Mouse (Mus musculus) CD4-positive helper T cell, adult 2 months (primary cell): ENCODE results near the gene Plekhg3.

Source experiments
- DNase-seq: peaks from one replicate; pipeline ENCODE4 v3.0.0-alpha.2; 2012; ENCODE audit warnings: low read depth, missing footprints, low spot score

The Plekhg3 gene

DNA sequence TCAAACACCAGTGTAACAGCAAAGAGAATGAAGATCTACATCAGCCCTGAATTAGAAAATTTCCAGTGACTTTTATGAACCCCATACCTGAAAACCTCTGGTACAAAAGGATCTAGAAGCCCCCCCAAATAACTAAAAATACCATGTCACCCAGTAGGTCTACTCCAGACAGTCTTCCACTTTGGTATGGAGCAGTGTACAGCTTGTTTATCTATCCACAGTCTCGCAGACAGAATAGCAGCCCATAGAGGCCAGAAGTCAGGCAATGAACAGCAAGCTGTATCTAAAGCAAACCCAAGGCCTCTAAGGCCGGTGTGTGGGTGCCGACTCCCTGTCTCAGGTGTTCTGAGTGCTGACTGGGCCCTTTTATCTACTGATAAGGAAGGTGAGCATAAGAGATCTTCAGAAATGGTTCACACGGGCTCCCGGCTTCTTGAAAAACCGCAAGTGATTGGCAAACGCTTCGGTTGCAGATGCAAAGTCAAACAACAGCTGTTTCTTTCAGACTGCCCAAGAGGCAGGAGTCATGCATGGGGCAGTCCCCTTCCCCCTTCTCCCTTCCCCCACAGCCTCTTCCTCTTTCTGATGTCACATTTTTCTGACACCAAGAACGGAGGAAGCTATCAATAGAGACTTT, 3.3 kb upstream of the Plekhg3 start:
- peak; percentile 67 for DNase-seq

DNA sequence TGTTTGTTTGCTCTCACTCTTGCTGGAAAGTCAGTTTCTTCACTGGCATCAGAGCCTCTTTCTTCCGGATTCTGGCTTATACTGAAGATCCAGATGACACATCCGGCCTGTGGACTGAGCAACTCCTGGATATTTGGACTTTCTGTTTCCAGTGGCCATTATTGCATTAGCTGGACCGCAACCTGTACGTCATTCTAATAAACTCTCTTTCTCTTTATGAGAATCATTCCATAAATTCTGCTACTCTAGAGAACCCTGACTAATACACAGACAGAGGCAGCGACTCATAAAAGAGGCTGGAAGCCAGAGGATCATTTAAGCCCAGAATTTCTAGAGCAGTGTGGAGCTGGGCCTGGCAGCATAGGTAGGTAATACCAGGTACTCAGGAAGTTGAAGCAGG, 1.9 kb upstream of the Plekhg3 start:
- no peak for DNase-seq

DNA sequence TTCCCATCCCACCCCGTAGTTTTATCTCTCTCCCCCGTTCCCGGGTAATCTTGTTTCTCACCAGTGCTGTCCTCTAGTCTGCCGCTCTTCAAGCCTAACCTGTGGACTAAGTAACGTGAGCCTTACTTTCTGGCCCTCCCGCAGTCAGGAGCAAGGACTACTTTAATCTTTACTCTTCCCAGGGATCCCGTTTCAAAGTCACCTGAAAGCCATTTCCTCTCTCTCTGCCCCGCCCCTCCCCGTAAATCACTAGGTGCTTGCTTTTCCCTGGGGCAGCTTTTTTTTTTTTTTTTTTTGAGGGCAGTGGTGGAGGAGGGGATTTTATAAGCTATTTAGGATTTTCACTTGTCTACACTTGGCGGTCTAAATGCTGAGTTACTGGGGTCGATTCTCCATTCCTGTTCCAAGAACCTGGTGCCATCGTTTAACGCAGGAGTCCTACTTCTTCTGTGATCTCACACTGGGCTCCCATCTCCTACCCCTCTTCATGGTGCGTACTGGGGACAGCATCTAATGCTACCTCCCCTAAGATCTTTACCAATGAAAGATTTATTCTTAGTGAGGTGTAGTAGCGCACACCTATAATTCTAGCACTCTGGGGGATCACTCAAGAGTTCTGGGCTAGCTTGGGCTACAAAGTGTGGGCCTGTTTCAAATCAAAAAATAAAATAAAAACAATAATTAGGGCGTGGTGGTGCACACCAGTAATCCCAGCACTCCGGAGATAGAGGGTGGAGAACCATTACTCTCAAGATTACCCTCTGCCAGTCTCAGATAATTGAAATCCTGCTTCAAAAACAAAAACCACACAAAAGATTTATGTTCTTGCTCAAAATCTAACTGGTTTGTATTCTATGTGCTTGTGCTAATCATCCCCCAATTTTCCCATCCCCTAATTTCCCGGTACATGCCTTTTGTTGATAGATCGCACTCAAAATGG, 1.6 kb downstream of the Plekhg3 start:
- no peak for DNase-seq

DNA sequence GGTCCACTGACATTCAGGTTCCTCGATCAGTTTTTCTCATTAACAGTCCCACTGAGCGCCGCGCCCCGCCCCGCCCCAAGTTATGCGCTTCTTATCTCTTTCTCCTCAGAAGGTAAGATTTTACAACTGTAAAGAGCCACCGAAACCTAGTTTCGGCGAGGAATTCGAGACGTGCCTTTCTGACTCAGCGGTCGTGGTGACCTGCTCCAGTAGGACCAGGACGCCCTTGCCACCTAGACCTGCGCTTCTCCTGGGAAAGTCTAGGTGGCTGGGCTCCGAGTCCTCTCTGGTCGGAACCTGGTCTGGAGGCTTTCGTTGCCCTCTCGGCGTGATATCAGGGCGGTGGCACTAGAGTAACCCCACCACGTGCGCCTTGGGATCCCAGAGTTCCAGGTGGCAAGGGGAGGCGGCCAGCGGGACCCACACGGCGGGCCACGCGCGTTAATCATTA, 2.3 kb downstream of the Plekhg3 start:
- peak; percentile 49 for DNase-seq

DNA sequence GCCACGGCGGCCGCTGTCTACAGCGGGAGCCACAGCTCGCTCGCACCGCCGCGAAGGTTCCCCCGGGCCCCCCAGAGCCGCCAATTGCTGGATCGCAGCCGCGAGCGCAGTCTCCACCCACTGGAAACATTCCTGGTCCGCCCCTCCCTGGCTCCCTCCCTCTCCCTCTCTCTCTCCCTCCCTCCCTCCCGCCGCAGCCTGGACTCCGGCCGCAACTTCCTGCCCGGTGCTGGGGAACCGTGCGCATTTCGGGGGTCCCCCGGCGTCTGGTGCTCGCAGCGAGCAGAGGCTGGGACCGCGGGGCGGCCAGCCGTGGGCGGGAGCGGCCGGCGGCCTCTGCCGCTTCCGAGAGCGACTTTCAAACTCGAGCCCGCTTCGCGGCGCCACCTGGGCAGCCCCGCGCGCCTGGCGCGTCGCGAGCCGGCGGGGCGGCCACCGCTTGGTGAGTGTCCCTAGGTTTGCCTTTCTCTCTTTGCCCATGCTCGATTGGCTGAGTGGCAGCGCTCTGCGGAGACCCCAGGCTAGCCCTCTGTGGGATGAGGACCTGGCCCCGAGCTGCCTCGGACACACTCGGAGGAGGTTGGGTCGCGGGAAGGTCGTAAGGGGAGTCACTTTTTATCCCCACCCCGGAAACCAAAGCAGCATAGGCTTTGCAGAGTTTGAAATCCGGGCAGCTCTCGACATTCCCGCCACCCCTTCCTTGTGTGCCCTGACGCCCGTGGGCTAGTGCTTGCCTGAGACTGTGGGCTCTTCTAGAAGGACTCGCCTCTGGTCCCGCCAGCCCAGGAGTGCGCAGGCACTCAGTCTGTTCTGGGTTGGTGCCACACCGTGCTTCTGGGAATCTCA, 2.9 kb downstream of the Plekhg3 start:
- DNase-seq, result peak; percentile 71

DNA sequence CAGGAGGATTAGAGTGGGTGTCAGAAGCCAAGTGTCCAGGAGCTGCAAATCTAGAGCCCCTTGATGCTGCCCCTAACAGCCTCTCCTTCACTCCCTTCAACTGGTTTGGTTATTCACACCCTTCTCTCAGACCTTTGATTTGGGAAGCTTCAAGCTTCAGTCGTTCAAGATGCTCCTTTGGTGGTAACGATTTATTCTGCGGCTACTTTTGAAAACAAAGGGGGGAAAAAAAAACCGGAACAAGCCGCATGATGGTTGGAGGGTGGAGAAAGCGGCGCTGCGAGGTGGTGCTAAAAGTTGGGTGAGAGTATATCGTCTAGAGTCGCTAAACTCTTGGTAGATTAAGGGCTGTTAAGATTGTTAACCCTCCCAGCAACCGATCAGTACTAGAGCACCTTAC, 3.5 kb downstream of the Plekhg3 start:
- peak; percentile 31 for DNase-seq

DNA sequence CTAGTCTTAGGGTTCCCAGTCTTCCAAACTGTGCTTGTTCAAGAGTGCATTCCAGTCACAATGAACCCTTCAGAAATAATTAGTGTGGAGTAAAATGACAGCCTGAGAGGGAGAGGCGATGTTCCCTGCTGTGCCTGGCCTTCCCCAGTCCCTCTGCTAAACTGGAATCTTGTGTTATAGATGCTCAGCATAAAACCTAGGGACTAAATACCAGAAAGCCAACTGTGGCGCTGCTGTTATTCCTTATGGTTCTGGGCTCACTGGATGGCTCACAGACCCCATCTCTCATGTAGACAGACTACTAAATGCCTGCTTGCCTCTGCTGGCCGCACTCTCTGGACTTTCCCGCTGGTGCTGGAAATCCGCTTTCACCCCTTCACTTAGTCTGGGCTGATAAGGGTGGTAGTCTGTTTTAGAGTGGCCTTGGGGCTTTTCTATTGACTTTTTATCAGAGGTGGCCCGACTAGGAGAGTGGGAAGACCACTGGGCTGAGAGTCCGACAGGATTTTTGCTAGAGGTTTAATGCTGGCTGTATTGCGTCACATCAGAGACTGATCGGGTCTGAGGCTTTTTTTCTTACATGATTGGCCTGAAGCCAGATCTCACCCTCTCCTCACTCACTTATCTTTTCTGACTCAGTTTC, 4.1 kb downstream of the Plekhg3 start:
- DNase-seq, result no peak

DNA sequence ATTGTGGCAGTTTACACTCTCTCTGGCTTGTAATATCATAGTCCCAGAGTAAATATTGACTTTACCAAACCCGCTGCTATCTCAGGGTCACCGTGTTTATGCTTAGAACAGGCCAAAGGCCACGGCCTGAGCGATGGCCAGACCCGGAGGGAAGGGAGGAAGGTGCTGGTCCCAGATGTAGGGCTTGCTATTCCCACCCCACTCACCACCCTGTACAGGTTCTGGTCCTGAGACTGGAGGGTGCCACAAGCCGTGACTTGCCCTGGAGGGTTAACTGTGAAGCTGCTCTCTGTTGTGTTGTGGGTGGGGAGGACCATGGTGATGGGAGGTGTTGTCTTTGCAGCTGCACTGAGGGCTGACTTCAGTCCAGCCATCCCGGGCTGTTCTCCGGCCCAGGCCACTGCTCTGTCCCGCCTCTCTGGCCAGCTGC, 4.8 kb downstream of the Plekhg3 start:
- no peak for DNase-seq

DNA sequence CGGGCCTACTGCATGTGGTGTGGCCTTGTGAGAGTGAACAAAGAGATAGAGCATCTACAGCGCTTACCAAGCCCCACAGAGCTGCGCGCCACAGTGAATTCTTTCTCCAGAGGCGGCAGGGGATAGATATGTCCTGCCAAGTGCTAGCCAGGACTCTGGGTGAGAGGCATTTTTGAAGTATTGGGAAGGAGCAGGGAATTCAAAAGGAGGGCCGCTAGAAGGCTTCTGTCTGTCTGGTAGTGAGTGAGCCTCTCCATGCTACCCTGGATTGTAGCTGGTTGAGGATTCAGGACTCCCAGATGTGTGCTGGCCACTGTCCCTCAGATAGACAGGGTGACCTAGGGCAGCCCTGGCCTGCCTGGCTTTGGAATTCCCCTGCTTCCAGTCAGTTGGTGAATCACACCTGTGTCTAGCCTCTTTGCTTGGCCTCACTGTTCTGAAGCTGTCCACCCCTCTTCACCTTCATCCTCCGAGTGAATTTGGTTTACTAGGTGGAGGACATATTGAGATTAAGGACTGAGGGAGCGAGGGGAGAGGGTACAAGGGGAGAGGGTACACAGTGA, 6.0 kb downstream of the Plekhg3 start:
- DNase-seq, result no peak

DNA sequence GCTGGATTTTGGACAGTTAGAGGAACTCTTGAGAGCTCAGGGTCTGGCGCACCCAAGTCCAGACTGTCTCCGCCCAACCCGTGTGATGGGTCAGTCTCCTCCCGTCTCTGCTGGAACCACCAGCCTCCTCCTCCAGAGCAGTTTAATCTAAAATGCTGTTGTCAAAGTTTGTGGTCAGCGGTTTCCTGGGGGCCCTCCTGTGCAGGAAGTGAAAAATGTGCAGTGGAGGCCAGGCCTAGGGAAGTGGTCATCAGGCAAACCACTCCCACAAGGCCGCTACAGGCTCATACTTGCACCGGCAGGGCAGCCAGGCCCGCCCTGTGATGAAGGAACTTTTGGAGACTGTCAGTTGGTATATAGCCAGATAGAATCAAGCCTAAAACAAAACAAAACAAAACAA, 6.7 kb downstream of the Plekhg3 start:
- peak; percentile 84 for DNase-seq

DNA sequence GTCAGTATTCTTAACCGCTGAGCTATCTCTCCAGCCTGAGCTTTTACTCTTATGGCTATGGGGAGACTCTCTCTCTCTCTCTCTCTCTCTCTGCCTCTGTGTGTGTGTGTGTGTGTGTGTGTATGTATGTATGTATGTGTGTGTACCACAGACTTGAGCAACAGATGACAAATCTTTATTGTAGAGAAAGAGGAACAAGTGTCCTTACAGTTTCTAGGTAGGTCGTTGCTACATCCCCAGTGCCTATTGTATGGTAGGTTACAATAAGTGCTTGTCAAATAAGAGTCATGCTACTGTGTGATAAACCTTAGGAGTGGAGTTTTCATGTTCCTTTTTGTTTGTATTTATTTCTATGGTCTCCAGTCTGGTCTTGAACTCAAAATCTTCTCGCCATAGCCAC, 9.5 kb downstream of the Plekhg3 start:
- DNase-seq, result no peak

DNA sequence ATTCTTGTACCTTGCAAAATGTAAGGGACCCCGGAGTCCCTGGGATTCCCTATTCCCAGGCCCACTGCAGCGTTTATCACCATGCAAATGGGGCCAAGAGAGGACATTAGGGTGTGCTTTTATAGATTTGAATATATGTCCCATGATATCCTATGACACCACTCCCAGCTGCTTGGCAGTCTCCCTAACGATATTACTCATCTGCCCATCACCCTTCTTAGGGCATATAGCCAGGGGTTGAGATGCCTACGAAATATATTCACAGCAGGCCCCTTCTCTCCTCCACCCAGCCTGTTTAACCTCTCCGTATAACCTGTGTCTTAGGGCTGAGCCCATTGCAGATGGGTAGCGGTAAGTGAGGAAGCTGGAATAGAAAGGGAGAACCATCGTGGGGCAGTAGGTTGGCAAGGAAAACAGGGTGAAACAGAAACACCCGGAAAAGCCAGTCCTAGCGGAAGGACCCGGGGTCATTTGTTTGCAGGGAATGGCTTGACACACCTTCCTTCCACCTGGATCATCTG, 10.1 kb downstream of the Plekhg3 start:
- no peak for DNase-seq

DNA sequence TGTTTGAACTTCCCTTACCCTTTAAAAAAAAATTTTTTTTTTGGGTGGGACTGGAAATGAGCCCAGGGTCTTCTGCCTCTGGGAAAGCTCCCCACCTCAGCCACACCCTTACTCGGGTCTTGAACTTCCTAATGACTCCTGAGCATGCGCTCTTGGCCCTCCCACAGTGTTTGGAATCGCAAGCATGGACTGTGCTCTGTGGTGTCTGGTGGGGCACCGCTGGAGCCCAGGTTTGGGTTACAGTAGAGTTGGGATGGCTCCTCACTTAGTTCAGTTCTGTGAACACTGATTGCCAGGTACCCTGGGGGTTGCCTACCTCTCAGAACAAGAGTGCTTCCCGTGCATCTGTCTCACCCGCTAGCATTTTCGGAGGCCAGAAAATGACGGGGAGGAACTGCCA, 10.8 kb downstream of the Plekhg3 start:
- DNase-seq, result no peak

DNA sequence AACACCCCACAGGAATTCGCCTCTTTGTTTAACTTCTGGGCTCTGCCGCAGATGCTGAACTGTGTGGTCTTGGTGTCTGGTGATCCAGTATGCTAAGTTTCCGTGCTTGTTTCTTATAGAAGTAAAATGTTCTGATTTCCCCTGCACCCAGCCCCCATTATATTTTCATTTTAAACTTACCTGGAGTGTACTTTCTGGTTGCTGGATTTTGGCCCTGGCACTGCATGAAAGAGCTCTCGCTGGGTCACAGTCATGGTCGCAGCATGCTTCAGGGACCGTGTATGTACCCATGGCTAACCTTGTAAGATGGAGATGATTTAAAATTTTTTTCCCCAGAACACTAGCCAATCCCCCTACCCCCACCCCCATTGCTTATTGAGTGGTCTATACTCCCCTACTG, 11.2 kb downstream of the Plekhg3 start:
- DNase-seq, result no peak

DNA sequence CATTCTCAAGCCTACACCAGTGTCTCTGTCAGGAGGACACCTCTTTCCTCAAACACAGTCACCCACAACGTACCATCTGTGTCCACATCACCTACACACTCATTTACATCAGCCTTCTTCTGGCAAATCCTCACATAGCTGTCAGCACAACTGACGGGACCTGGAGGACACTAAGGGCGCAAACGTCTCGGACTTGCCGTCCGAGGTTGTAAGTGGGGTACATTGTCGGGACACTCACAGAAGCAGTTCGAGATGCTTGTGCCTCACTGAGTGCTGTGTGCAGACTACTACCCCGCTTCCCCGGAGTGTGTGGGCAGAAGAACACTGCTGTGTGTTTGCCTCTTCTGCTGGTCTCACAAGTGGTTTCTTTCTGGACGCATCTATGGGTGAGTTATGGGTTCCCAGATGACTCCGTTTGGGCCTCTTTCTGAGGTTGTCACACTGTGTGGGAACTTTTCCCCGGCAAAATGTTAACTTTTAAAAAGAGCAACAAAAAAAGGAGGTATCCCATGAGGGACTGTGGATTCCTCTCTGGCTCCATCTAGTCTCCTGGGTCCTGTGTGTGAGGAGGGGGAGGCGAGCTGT, 15.2 kb downstream of the Plekhg3 start:
- no peak for DNase-seq

DNA sequence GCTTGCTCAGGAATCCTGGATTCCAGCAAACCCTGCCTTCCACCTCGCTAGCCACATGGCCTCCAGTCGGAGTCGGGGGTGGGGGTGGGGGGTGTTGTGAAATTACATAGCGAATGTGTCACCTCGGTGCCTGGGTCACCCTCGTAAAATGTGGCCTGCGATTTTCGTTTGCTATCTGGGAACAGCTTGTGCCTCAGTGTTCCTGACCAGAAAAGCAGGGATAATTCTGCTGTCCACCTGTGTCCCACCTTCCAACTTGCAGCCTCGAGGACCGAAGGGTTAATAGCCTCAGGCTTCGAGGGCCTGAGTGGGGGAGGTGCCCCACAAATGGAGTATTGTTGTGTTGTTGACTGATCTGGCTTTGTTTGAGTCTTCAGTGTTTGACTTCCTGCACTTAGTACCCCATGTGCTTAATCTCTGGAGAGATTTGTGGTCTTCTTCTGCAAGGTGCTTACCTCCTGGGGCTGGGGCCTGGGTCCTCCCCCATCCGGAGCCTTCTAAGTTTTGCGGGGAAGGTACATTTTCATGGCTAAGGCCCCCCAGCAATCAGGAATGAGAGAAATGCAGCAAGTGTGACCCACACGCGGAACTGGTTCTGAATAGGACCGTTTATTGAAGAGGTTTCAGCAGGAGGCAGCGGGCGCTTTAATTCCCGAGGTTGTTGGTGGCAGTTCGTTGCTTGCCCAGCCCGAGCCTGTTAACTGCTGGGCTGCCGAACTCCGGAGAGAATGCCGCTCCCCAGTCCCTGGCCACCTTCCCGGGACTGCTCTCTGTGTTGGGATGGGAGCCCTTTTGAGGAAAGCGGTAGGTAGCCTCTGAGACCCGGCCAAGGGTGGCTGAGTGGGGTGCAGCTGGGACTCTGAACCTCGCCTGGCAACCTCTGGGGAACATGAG, 15.9 kb downstream of the Plekhg3 start:
- DNase-seq, result no peak

DNA sequence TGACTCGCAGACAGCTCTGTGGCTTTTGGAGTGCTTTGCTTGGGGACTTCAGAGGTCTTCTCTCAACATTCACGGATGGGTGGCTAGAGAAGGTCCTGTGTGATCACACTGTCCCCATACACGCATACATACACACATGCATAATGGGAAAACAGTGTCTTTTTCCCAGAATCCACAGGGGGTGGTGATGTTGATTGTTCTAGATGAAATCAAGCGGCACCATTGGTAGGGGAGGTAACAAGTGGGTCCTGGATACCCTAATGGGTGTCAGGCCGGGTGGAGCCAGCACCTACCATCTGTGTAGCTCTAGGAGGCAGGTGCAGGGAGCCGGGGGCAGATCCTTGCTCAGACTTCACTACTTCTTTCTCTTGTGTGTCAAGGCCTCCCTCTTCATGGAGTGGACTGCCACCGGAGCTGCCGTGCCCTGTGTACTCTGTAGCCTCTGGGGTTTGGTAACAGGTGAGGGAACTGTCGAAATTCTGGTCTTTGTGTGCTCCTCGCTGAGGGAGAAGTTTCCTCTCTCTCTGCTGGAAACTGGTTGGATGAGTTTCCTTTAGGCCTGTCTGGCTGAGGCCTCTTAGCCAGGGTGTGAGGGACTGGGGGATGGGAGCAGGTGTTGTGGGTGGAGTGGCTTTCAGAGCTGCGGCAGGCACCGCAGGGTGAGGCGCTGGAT, 16.9 kb downstream of the Plekhg3 start:
- DNase-seq, result no peak

DNA sequence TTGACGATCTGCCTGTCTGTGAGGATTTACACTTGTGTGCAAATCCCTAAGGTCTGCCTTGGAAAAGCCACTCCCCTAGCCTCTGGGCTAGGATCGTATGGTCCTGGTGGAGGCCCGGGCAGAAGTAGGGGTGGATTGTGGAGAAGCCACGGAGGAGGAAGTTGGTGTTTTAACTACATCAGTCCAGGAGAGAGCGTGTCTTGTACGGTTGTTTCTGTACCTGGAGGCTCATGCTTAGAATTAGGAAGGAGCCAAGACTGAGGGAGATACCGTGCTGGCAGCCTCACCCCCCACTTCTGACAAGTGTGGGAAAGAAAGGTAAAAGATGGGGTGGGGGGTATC, 17.4 kb downstream of the Plekhg3 start:
- no peak for DNase-seq

DNA sequence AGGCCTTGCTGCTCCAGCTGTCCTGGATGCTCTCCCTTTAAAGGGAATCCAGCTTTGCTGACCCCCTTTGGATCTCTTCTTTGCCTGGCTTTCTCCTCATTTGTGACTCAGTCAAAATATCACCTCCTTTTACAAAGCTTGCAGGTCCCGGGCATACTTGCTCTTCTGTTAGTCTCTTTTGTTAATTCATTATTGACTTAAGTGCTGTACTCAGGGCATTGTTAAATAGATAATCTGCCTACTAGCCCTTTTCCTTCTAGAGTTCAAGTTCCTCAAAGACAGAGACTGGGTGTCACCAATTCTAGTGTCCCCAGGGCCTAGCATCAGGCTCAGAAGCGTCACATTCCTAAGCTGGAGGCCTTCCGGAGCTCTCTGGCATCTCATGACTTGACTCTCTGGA, 18.5 kb downstream of the Plekhg3 start:
- DNase-seq, result no peak
